Mouse (Mus musculus) erythroblast, embryonic 14.5 days (primary cell): ENCODE results near the gene Myo1a.

ENCODE experiments used
- GATA1 ChIP-seq: IDR thresholded peaks from 2 replicates; pipeline ENCODE4 v1.6.1; 2012; ENCODE audit warnings: low read length, inconsistent platforms, mixed read lengths
- TAL1 ChIP-seq: IDR thresholded peaks from 3 replicates; pipeline ENCODE4 v1.6.1; 2012; ENCODE audit warnings: low read length, inconsistent platforms, mixed read lengths

GRCm38 (mm10) chr10:127728437-127728836, 23.5 kb downstream of the Myo1a start:
- TF ChIP-seq GATA1 (no peak), TAL1 (no peak)
